Mouse (Mus musculus) CH12.LX (cell line): Measurements from ENCODE around the gene Dgkg. TPM values are rescaled to one million over a fixed set of nuclear protein-coding genes. Genes with fewer than 3 reads are reported as not detected.

Source experiments
- DNase-seq: peaks from one replicate; pipeline ENCODE4 v3.0.0-alpha.2; 2013; ENCODE audit errors: extremely low read depth
- H3K27ac ChIP-seq: 2 replicates; pipeline ENCODE4 v1.5.1; 2012; ENCODE audit warnings: low read depth, mild to moderate bottlenecking, control low read depth, moderate library complexity; ENCODE audit not compliant: insufficient read depth
- H3K27me3 ChIP-seq: replicated peaks from 2 replicates; pipeline ENCODE3; 2012; ENCODE audit warnings: inconsistent platforms
- H3K36me3 ChIP-seq, 2 experiments: replicated peaks in 1 of 2; 2 replicates each; pipeline versions ENCODE3 to v1.6.1; 2012; ENCODE audit warnings: inconsistent platforms in 1 of 2, low read length in 1 of 2, mild to moderate bottlenecking in 1 of 2, mixed read lengths in 1 of 2, moderate library complexity in 1 of 2; ENCODE audit not compliant: control insufficient read depth in 1 of 2, insufficient read depth in 1 of 2
- H3K4me1 ChIP-seq, 2 experiments: 2 replicates each; pipeline ENCODE4 v1.6.1; 2012; ENCODE audit warnings: inconsistent platforms in 1 of 2, moderate library complexity in 1 of 2; ENCODE audit not compliant: insufficient read depth in 2 of 2, control insufficient read depth in 1 of 2
- H3K4me2 ChIP-seq: 2 replicates; pipeline ENCODE4 v1.6.1; 2012; ENCODE audit warnings: low read depth, mild to moderate bottlenecking, control low read depth; ENCODE audit not compliant: poor library complexity, insufficient read depth, severe bottlenecking
- H3K4me3 ChIP-seq, 3 experiments: fragments of 150-350 bp in 1 of 3; sonication (generic) in 1 of 3; replicated peaks in 1 of 3; 2 replicates each; pipeline versions ENCODE3 to v1.5.1; 2011 to 2012; ENCODE audit warnings: low read depth in 2 of 3, low read length in 2 of 3, mild to moderate bottlenecking in 2 of 3, moderate library complexity in 2 of 3, control low read depth in 1 of 3, improper control_type of control experiment in 1 of 3, inconsistent platforms in 1 of 3, mixed read lengths in 1 of 3; ENCODE audit not compliant: poor library complexity in 1 of 3
- H3K79me2 ChIP-seq: replicated peaks from 2 replicates; pipeline ENCODE4 v1.6.1; 2012; ENCODE audit warnings: mild to moderate bottlenecking, moderate library complexity; ENCODE audit not compliant: control insufficient read depth, poor library complexity, insufficient read depth, severe bottlenecking; ENCODE audit errors: extremely low read depth
- H3K9ac ChIP-seq: 2 replicates; pipeline ENCODE4 v1.6.1; 2012; ENCODE audit warnings: low read depth, mild to moderate bottlenecking, control low read depth, moderate library complexity; ENCODE audit not compliant: insufficient read depth
- H3K9me3 ChIP-seq: replicated peaks from 2 replicates; pipeline ENCODE3; 2012; ENCODE audit warnings: low read length, inconsistent platforms, mixed read lengths
- BHLHE40 ChIP-seq: IDR thresholded peaks from 2 replicates; pipeline ENCODE4 v1.6.1; 2011; ENCODE audit warnings: mild to moderate bottlenecking, low read depth, low read length, improper control_type of control experiment
- CHD1 ChIP-seq: IDR thresholded peaks from 2 replicates; pipeline ENCODE4 v1.6.1; 2012; ENCODE audit warnings: low read depth, low read length, improper control_type of control experiment, inconsistent platforms
- CHD2 ChIP-seq: IDR thresholded peaks from 2 replicates; pipeline ENCODE4 v1.6.1; 2011; ENCODE audit warnings: low read length, improper control_type of control experiment
- CTCF ChIP-seq, 2 experiments: IDR thresholded peaks in 1 of 2; conservative IDR thresholded peaks in 1 of 2; 2 replicates each; pipeline ENCODE4 v1.5.1; 2011 to 2012; ENCODE audit warnings: low read depth in 2 of 2, low read length in 2 of 2, improper control_type of control experiment in 1 of 2, inconsistent platforms in 1 of 2, mild to moderate bottlenecking in 1 of 2, moderate library complexity in 1 of 2
- EP300 ChIP-seq: IDR thresholded peaks from 2 replicates; pipeline ENCODE4 v1.6.1; 2011; ENCODE audit warnings: low read length, improper control_type of control experiment
- ETS1 ChIP-seq: conservative IDR thresholded peaks from 2 replicates; pipeline ENCODE4 v1.6.1; 2012; ENCODE audit warnings: low read depth, mild to moderate bottlenecking, inconsistent platforms, low read length, improper control_type of control experiment, moderate library complexity
- IRF4 ChIP-seq: IDR thresholded peaks from 2 replicates; pipeline ENCODE4 v1.6.1; 2014; ENCODE audit warnings: low read depth, mild to moderate bottlenecking, inconsistent platforms, low read length, improper control_type of control experiment
- JUN ChIP-seq: IDR thresholded peaks from 2 replicates; pipeline ENCODE4 v1.6.1; 2011; ENCODE audit warnings: low read depth, mild to moderate bottlenecking, low read length, improper control_type of control experiment, moderate library complexity; ENCODE audit not compliant: insufficient read depth
- JUND ChIP-seq: conservative IDR thresholded peaks from 2 replicates; pipeline ENCODE4 v1.6.1; 2011; ENCODE audit warnings: low read depth, low read length, improper control_type of control experiment
- MAFK ChIP-seq: IDR thresholded peaks from 2 replicates; pipeline ENCODE4 v1.6.1; 2011; ENCODE audit warnings: low read length, improper control_type of control experiment; ENCODE audit not compliant: insufficient replicate concordance
- MAZ ChIP-seq: IDR thresholded peaks from 2 replicates; pipeline ENCODE4 v1.6.1; 2012; ENCODE audit warnings: low read depth, mild to moderate bottlenecking, inconsistent platforms, low read length, improper control_type of control experiment, moderate library complexity
- MEF2A ChIP-seq: IDR thresholded peaks from 2 replicates; pipeline ENCODE4 v1.6.1; 2014; ENCODE audit warnings: low read depth, mild to moderate bottlenecking, inconsistent platforms, low read length, improper control_type of control experiment, borderline replicate concordance
- MXI1 ChIP-seq: IDR thresholded peaks from 2 replicates; pipeline ENCODE4 v1.6.1; 2011; ENCODE audit warnings: mild to moderate bottlenecking, low read depth, low read length, improper control_type of control experiment
- NELFE ChIP-seq: IDR thresholded peaks from 2 replicates; pipeline ENCODE4 v1.6.1; 2011; ENCODE audit warnings: low read depth, low read length, improper control_type of control experiment
- PAX5 ChIP-seq: IDR thresholded peaks from 2 replicates; pipeline ENCODE4 v1.6.1; 2012; ENCODE audit warnings: low read length, inconsistent platforms, mixed read lengths
- POLR2AphosphoS2 ChIP-seq: IDR thresholded peaks from 2 replicates; pipeline ENCODE4 v1.6.1; 2011; ENCODE audit warnings: low read depth, low read length, improper control_type of control experiment
- RAD21 ChIP-seq: IDR thresholded peaks from 2 replicates; pipeline ENCODE4 v1.6.1; 2011; ENCODE audit warnings: low read depth, mild to moderate bottlenecking, low read length, improper control_type of control experiment, moderate library complexity
- SIN3A ChIP-seq: IDR thresholded peaks from 2 replicates; pipeline ENCODE4 v1.6.1; 2012; ENCODE audit warnings: low read length, improper control_type of control experiment, inconsistent platforms
- SMC3 ChIP-seq: IDR thresholded peaks from 2 replicates; pipeline ENCODE4 v1.6.1; 2011; ENCODE audit warnings: low read depth, low read length, improper control_type of control experiment
- UBTF ChIP-seq: IDR thresholded peaks from 2 replicates; pipeline ENCODE4 v1.6.1; 2012; ENCODE audit warnings: low read depth, mild to moderate bottlenecking, inconsistent platforms, low read length, improper control_type of control experiment, moderate library complexity
- ZMIZ1 ChIP-seq: IDR thresholded peaks from 2 replicates; pipeline ENCODE4 v1.6.1; 2012; ENCODE audit warnings: low read depth, mild to moderate bottlenecking, inconsistent platforms, low read length, improper control_type of control experiment
- ZNF384 ChIP-seq: IDR thresholded peaks from 2 replicates; pipeline ENCODE4 v1.6.1; 2012; ENCODE audit warnings: low read depth, low read length, improper control_type of control experiment, inconsistent platforms
- dilution Hi-C: fragments of 300-500 bp; cut with MboI; formaldehyde crosslinking; loops from 2 replicates; pipeline ENCODE4 v1.14.3; 2020; ENCODE audit warnings: low sequenced_read_pairs; ENCODE audit not compliant: extremely low pct_unique_long_range_greater_than_20kb, extremely low pct_ligation_motif_present
- in situ Hi-C: fragments of 300-500 bp; cut with MboI; formaldehyde crosslinking; loops from 3 replicates; pipeline ENCODE4 v1.14.3; 2019; ENCODE audit warnings: low sequenced_read_pairs, low pct_ligation_motif_present, low pct_unique_long_range_greater_than_20kb, mixed read lengths
- polyA plus RNA-seq: library from polyadenylated mRNA; unstranded; fragments of >175 nt; gene quantifications from 2 replicates; pipeline ENCODE4 v1.2.1, GENCODE M21; 2012; ENCODE audit warnings: low read depth; ENCODE audit not compliant: insufficient read length
- total RNA-seq, 2 experiments: library from RNA; depleted of rRNA; stranded (reverse); fragments of 300-350 nt in 1 of 2; fragments of >200 nt in 1 of 2; gene quantifications; 2 replicates each; pipeline ENCODE4 v1.2.3; 2012 to 2014

Gene Dgkg
- total and polyA plus RNA-seq, 3 experiments: 2.0 to 9.2 (median 3.0) TPM

GRCm38 (mm10) chr16:22601756-22602155, 55.3 kb downstream of the Dgkg start:
- DNase-seq: peak; percentile 35
- no peaks in the 10 kb centered on the region for H3K27me3 ChIP-seq
- peaks cover 4 to 15% of the 10 kb centered on the region in 2 experiments for H3K36me3 ChIP-seq
- no peaks in the 10 kb centered on the region for H3K9me3 ChIP-seq
- H3K4me2 ChIP-seq: no peak overlapping the region
- H3K4me3 ChIP-seq: no peak overlapping the region
- dilution Hi-C loops (no loop called here), in situ Hi-C loops (no loop called here)
- H3K27ac ChIP-seq: no peak overlapping the region
- TF ChIP-seq ETS1: no peak
- TF ChIP-seq CTCF (conservative IDR thresholded peaks at IDR 0.05 in 1 of 2, IDR thresholded peaks at IDR 0.05 in 1 of 2; ENCODE audit: low read depth in 2 of 2, low read length in 2 of 2): no peak
- TF ChIP-seq CHD2: no peak
- no peak for TF ChIP-seq MEF2A
- TF ChIP-seq MAZ: no peak
- no peak for TF ChIP-seq JUN
- TF ChIP-seq IRF4: no peak
- TF ChIP-seq EP300: no peak
- TF ChIP-seq NELFE: no peak
- TF ChIP-seq MXI1: no peak
- H3K9ac ChIP-seq: no peak overlapping the region
- no peaks in the 10 kb centered on the region for H3K79me2 ChIP-seq
- peaks cover 0 to 16% of the 10 kb centered on the region in 2 experiments; a peak in 2 of 4 replicates for H3K4me1 ChIP-seq

GRCm38 (mm10) chr16:22600108-22600699, 56.8 kb downstream of the Dgkg start:
- TF ChIP-seq RAD21 (peak; percentile 37), CTCF (conservative IDR thresholded peaks at IDR 0.05 in 1 of 2, IDR thresholded peaks at IDR 0.05 in 1 of 2; ENCODE audit: low read depth in 2 of 2, low read length in 2 of 2) (peak in 1 of 2 experiments; percentile 31; a peak in 2 of 4 replicates), JUND (no peak), SMC3 (peak; percentile 39)
- Histone ChIP-seq H3K4me1 (peaks cover 0 to 16% of the 10 kb centered on the region in 2 experiments; a peak in 2 of 4 replicates), H3K27me3 (no peaks in the 10 kb centered on the region), H3K27ac (no peak overlapping the region), H3K79me2 (no peaks in the 10 kb centered on the region), H3K36me3 (peaks cover 2 to 12% of the 10 kb centered on the region in 2 experiments), H3K9ac (no peak overlapping the region), H3K9me3 (no peaks in the 10 kb centered on the region), H3K4me2 (no peak overlapping the region), H3K4me3 (no peak overlapping the region)
- in situ Hi-C loops (no loop called here), dilution Hi-C loops (no loop called here)
- DNase-seq: no peak

- Histone ChIP-seq H3K27me3 (no peaks in the 10 kb centered on the region), H3K4me3 (no peak overlapping the region), H3K27ac (no peak overlapping the region), H3K9ac (no peak overlapping the region), H3K4me1 (peaks cover 2 to 21% of the 10 kb centered on the region in 2 experiments; a peak in 2 of 4 replicates), H3K36me3 (peaks cover 2 to 10% of the 10 kb centered on the region in 2 experiments), H3K4me2 (no peak overlapping the region), H3K79me2 (no peaks in the 10 kb centered on the region), H3K9me3 (no peaks in the 10 kb centered on the region)
- in situ Hi-C loops (no loop called here), dilution Hi-C loops (no loop called here)
- TF ChIP-seq JUN: no peak
- no peak for TF ChIP-seq MEF2A
- TF ChIP-seq POLR2AphosphoS2: no peak
- no peak for TF ChIP-seq IRF4
- TF ChIP-seq PAX5: no peak
- no peak for TF ChIP-seq ZNF384
- no peak for TF ChIP-seq SMC3
- TF ChIP-seq MXI1: no peak
- TF ChIP-seq BHLHE40: no peak
- no peak for TF ChIP-seq CTCF (conservative IDR thresholded peaks at IDR 0.05 in 1 of 2, IDR thresholded peaks at IDR 0.05 in 1 of 2; ENCODE audit: low read depth in 2 of 2, low read length in 2 of 2)
- TF ChIP-seq JUND: no peak
- no peak for TF ChIP-seq UBTF
- no peak for TF ChIP-seq MAFK
- TF ChIP-seq SIN3A: no peak
- TF ChIP-seq CHD2: no peak
- no peak for TF ChIP-seq CHD1
- TF ChIP-seq ZMIZ1: no peak
- no peak for DNase-seq
Measured at GRCm38 (mm10) chr16:22598741-22599140, 58.3 kb downstream of the Dgkg start.
